Mouse (Mus musculus) gastrocnemius, adult 18-20 months (tissue): Measurements from ENCODE around the gene Slc25a19. TPM values are rescaled to one million over a fixed set of nuclear protein-coding genes. Genes with fewer than 3 reads are reported as not detected.
A peak's percentile ranks its signal among the peaks of the same experiment; 100 is the strongest.
"Not testable (repeated sequence)": the region's sequence is repeated elsewhere in the genome, so short reads cannot be mapped to it uniquely, and the experiment has no call there.

ENCODE experiments used
- DNase-seq: peaks from one replicate; pipeline ENCODE4 v3.0.0; 2021; ENCODE audit warnings: low spot score
- long read RNA-seq, 2 experiments: library from polyadenylated mRNA; stranded (forward); transcript quantifications; one replicate each; pipeline ENCODE4 v2.0.0; 2021
- total RNA-seq, 2 experiments: library from RNA; stranded (reverse); gene quantifications; 2 replicates each; pipeline ENCODE4 v1.2.3; 2021

The Slc25a19 gene
- total RNA-seq: 10 to 100 TPM; 38.8 to 44.4 TPM
- long read RNA-seq, experiment 1, transcript Slc25a19-201 (7 exons, 2,307 nt): major isoform, 63 of 77 reads
- long read RNA-seq, experiment 1, partial matches to known transcripts: 2 of 77 reads
- long read RNA-seq, experiment 1, other reads (novel, unspliced or antisense): 11 of 77 reads
- long read RNA-seq, experiment 2, transcript Slc25a19-201 (7 exons, 2,307 nt): major isoform, 45 of 51 reads
- long read RNA-seq, experiment 2, partial matches to known transcripts: 2 of 51 reads
- long read RNA-seq, experiment 2, other reads (novel, unspliced or antisense): 4 of 51 reads

GRCm38 (mm10) chr11:115627705-115628464 lies at the start of gene Slc25a19:
Slc25a19 (minus strand) TSS chr11:115628295.
- DNase-seq: peak; percentile 100

- DNase-seq: no peak
These were observed 49.4 kb upstream of the Slc25a19 start for GRCm38 (mm10) chr11:115677511-115677910.

GRCm38 (mm10) chr11:115676738-115677137 lies 48.6 kb upstream of the Slc25a19 start:
- DNase-seq: no peak

DNA sequence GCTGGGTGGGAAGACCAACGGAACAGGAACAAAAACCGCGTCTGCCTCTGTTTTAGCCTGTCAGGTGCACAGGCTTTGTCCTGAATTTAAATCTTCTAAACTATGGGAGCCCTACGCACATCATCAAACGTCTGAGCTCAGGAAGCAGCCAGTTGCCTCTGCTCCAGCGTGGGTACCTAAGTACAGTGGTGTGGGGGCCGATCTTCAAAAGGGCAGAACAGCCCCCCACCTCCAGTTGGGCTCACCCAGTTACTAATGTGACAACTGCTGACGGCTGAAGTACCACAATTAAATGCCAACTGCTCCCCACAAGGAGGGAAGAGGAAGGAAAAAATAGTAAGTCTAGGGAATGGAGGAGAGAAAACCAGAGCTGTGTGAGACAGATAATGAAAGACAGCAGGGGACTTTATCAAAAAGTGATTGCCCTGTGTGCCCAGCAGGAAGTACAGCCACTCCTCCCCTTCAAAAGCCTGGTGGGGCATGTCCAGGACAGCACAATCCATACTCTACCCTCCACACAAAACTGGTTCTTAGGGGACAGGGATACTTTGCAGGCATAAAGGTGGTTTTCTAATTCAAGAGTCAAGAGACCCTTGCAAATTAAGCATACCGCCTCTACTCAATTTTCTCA lies 46.3 kb upstream of the Slc25a19 start:
- DNase-seq: no peak

DNA sequence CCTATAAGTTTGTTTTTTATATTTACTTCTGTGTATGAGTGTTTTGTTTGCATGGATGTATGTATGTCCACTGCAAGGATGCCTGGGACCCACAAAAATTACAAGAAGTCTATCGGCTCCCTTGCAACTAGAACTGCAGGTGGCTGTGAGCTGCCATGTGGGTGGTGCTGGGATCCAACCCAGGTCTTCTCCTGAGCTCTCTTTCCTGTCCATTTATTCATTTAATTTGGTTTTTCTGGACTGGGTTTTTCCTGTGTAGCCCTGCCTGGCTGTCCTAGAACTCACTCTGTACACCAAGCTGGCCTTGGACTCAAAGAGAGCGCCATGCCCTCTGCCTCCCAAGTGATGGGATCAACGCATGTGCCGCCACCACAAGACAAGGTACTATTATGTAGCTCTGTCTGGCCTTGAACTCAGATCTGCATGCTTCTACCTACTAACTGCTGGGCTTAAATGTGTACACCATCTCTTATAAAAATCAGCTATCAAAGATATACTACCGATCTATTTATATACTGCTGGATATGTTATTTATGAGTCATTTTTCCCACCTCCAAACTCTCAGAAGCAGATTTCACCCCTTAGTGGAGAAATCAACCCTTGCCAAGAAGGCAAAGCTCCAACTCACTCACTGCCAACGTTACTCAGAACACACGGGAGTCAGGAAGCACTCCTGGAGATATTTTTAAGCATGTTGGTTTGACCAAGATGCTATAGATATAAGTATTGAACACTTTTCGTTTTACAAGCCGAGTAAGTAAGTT lies 45.6 kb upstream of the Slc25a19 start:
- DNase-seq: no peak

GRCm38 (mm10) chr11:115672226-115672987 lies 44.3 kb upstream of the Slc25a19 start:
- DNase-seq: no peak

GRCm38 (mm10) chr11:115670451-115671050 lies 42.5 kb upstream of the Slc25a19 start:
- no peak for DNase-seq

DNA sequence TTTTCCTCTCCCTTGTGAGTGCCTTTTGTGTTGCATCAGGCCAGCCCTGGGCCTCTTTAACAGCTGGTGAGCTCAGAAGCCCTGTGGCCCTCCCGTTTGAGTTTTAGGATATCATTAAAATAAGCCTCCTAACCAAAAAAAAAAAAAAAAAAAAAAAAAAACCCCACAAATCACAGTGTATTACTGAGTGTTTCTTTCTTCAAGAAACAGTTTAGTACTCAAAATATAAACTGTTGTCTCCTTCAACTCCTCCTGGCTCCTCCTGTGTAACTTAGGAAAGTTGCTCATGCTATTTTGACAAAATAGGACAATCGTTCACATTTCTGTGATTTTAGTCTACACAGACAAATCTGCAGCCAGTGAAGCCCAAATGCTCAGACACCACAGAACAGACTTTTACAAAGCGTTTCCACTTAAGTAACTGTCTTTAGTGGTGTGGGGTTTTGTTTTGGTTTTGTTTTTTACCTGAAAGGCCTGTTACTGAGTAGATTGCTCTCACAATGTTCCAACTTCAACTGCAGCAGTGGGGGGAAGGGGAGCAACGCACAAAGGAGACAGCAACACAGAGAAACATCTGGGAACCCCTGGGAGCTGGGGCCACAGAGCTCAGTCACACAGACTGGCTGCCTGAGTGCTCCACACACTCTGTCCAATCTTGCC lies 35.7 kb upstream of the Slc25a19 start:
- no peak for DNase-seq

GRCm38 (mm10) chr11:115660376-115660775 lies 32.3 kb upstream of the Slc25a19 start:
- DNase-seq: no peak

- DNase-seq: no peak
These were observed 30.4 kb upstream of the Slc25a19 start for GRCm38 (mm10) chr11:115658521-115658920.

GRCm38 (mm10) chr11:115654128-115654527 lies 26.0 kb upstream of the Slc25a19 start:
- DNase-seq: no peak

GRCm38 (mm10) chr11:115653194-115653593 lies 25.1 kb upstream of the Slc25a19 start:
- DNase-seq: peak; percentile 14

DNA sequence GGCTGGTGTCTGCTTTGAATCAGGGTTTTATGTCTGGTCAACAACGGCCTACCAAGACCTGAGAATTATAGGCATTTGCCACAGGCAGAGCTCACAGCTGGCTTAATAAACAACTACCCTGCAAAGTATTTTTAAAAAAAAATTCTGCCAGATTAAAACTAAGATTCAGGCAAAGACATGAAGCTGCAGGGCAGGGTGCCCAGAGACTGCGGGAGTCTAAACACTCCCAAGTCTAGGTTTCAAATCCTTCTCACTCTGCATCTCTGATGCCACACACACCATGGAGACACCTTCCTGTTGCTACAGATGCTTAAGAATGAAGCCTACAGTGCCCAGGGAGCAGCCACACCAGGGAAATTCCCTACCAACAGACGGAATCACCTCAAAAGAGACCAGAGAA lies 23.6 kb upstream of the Slc25a19 start:
- no peak for DNase-seq

DNA sequence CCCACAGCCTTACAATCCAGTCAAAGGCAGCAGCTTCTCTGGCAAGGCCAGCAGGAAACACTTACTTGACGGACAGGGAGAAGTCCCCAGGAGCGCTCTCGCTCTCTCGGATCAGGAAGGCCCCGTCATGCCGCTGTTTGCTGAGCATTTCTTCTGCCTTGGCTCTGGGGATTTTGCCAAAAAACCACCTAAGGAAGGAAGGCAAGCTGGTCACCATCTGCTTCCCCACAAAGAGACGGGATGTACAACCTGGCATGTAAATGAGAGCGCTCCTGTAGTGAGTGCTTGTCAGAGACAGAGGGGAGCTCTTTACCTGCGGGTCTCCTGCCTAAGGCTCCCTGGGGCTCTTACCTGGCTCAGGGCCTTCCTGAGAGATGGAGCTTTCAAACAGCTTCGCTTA lies 21.6 kb upstream of the Slc25a19 start:
- DNase-seq: no peak

GRCm38 (mm10) chr11:115647459-115647858 lies 19.4 kb upstream of the Slc25a19 start:
- peak; percentile 65 for DNase-seq

GRCm38 (mm10) chr11:115646439-115646838 lies 18.3 kb upstream of the Slc25a19 start:
- no peak for DNase-seq

- not testable (repeated sequence) for DNase-seq
These were observed 17.4 kb upstream of the Slc25a19 start for GRCm38 (mm10) chr11:115645498-115645897.

GRCm38 (mm10) chr11:115644308-115644707 lies 16.2 kb upstream of the Slc25a19 start:
- DNase-seq: no peak

GRCm38 (mm10) chr11:115643265-115643664 lies 15.2 kb upstream of the Slc25a19 start:
- DNase-seq: no peak

GRCm38 (mm10) chr11:115642705-115643104 lies 14.6 kb upstream of the Slc25a19 start:
- DNase-seq: no peak
